Mouse (Mus musculus) heart, embryonic 14.5 days (tissue): Measurements from ENCODE around the gene Neurog3. TPM values are rescaled to one million over a fixed set of nuclear protein-coding genes. Genes with fewer than 3 reads are reported as not detected.

Source experiments
- ATAC-seq: fragments of 200-750 bp; cut with Nextera tagmentation; 2 replicates; pipeline ENCODE4 v1.8.0; 2017; ENCODE audit warnings: low read depth, moderate TSS enrichment; ENCODE audit not compliant: insufficient number of reproducible peaks, insufficient read depth, low FRiP score
- H3K27ac ChIP-seq, 2 experiments: fragments of 200-500 bp in 1 of 2; fragments of 300-500 bp in 1 of 2; sonication (generic) in 1 of 2; replicated peaks in 1 of 2; 2 replicates each; pipeline ENCODE4 v1.5.1; 2012 to 2014; ENCODE audit warnings: low read depth in 2 of 2, low read length in 2 of 2, control low read depth in 1 of 2, mild to moderate bottlenecking in 1 of 2, mixed read lengths in 1 of 2; ENCODE audit not compliant: control insufficient read depth in 1 of 2, insufficient read depth in 1 of 2
- H3K27me3 ChIP-seq: fragments of 300-500 bp; sonication (generic); 2 replicates; pipeline ENCODE4 v1.6.1; 2014; ENCODE audit warnings: mild to moderate bottlenecking, low read length, control low read depth; ENCODE audit not compliant: control insufficient read depth, insufficient read depth
- H3K36me3 ChIP-seq: fragments of 300-500 bp; sonication (generic); 2 replicates; pipeline ENCODE4 v1.6.1; 2014; ENCODE audit warnings: mild to moderate bottlenecking, control low read depth, low read length, mixed read lengths; ENCODE audit not compliant: control insufficient read depth, insufficient read depth
- H3K4me1 ChIP-seq, 2 experiments: fragments of 200-500 bp in 1 of 2; fragments of 300-500 bp in 1 of 2; sonication (generic) in 1 of 2; 2 replicates each; pipeline ENCODE4 v1.6.1; 2012 to 2014; ENCODE audit warnings: low read length in 2 of 2, control low read depth in 1 of 2, mixed read lengths in 1 of 2; ENCODE audit not compliant: control insufficient read depth in 2 of 2, insufficient read depth in 2 of 2
- H3K4me2 ChIP-seq: fragments of 300-500 bp; sonication (generic); 2 replicates; pipeline ENCODE4 v1.6.1; 2014; ENCODE audit warnings: mild to moderate bottlenecking, low read length
- H3K4me3 ChIP-seq, 2 experiments: fragments of 200-500 bp in 1 of 2; fragments of 300-500 bp in 1 of 2; sonication (generic) in 1 of 2; 2 replicates each; pipeline ENCODE4 v1.5.1; 2012 to 2014; ENCODE audit warnings: low read length in 2 of 2, mild to moderate bottlenecking in 2 of 2, control low read depth in 1 of 2, low read depth in 1 of 2, moderate library complexity in 1 of 2; ENCODE audit not compliant: control insufficient read depth in 1 of 2, insufficient read depth in 1 of 2
- H3K9ac ChIP-seq: fragments of 300-500 bp; sonication (generic); 2 replicates; pipeline ENCODE4 v1.6.1; 2014; ENCODE audit warnings: mild to moderate bottlenecking, low read length
- H3K9me3 ChIP-seq: fragments of 300-500 bp; sonication (generic); 2 replicates; pipeline ENCODE4 v1.6.1; 2016; ENCODE audit warnings: low read length, control low read depth; ENCODE audit not compliant: control insufficient read depth
- WGBS: fragments of 180-500 bp; shearing (Covaris S2); extraction: QIAGEN DNeasy Blood & Tissue Kit; methylation state at CpG from one replicate; pipeline ENCODE4 v1.1.7; 2014; 5-methylcytosine and 5-hydroxymethylcytosine counted together
- polyA plus RNA-seq: library from polyadenylated mRNA; unstranded; fragments of >200 nt; fragmentation: Nextera tagmentation; extraction: Ambion mirVana; gene quantifications from 2 replicates; pipeline ENCODE4 v1.2.1, GENCODE M21; 2014

The Neurog3 gene
- polyA plus RNA-seq, 1 experiment from 2014 or later = not detected

GRCm38 (mm10) chr10:62099749-62100403 lies 33.0 kb upstream of the Neurog3 start:
- Histone ChIP-seq H3K4me3 (no peak overlapping the region), H3K27ac (no peak overlapping the region), H3K4me2 (no peak overlapping the region), H3K9ac (no peak overlapping the region), H3K9me3 (no peaks in the 10 kb centered on the region), H3K36me3 (no peaks in the 10 kb centered on the region), H3K4me1 (0 out of 4 replicates have a peak, but pooled peaks cover 0 to 2% of the 10 kb centered on the region in 2 experiments), H3K27me3 (peaks cover 34% of the 10 kb centered on the region)
- ATAC-seq = no peak
- WGBS = 55% methylated on average over 10 of the region's 10 CpGs

GRCm38 (mm10) chr10:62101504-62102439 lies 31.1 kb upstream of the Neurog3 start:
- H3K9ac ChIP-seq = no peak overlapping the region
- H3K4me3 ChIP-seq = no peak overlapping the region
- H3K4me2 ChIP-seq = no peak overlapping the region
- no peaks in the 10 kb centered on the region for H3K36me3 ChIP-seq
- H3K9me3 ChIP-seq = no peaks in the 10 kb centered on the region
- no peak overlapping the region for H3K27ac ChIP-seq
- 0 out of 4 replicates have a peak, but pooled peaks cover 0 to 2% of the 10 kb centered on the region in 2 experiments for H3K4me1 ChIP-seq
- no peak for ATAC-seq
- peaks cover 43% of the 10 kb centered on the region for H3K27me3 ChIP-seq
- WGBS = 5% methylated on average over 6 of the region's 7 CpGs

DNA sequence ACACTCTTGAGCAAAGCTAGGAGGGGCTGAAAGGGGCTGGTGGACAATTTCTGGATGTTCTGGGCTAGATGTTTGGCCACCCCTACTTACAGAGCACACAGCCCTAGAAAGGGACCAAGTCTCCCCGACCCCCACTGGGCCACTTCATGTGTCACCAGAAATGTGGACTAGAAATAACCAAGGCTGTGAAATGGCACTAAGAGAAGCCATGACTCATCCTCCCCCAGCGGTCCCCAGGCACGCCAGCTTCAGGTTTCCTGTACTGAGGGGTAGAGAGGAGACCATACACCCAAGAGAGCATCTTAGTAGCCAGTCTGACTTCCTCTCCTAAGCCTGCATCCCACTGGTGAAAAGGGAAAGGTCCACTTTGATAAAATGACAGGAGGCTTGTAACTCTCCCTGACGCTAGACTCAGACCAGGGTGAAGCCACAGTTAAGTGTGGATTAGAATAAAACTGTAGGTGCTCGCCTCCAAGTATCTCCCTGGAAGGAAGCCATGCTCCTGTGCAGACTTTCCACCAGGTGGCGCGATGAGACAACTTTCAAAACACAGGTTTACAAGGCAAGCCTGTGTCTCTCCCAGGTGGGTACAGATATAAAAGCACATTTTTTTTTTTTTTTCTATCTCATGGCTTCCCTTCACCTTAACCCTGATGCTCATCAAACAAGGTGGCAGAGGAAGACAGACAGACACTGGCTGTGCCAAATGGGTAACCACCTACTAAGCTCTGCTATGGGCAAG lies 27.9 kb upstream of the Neurog3 start:
- Histone ChIP-seq H3K27ac (no peak overlapping the region), H3K9ac (no peak overlapping the region), H3K27me3 (peaks cover 67% of the 10 kb centered on the region), H3K9me3 (no peaks in the 10 kb centered on the region), H3K36me3 (no peaks in the 10 kb centered on the region), H3K4me1 (0 out of 4 replicates have a peak, but pooled peaks cover 0 to 2% of the 10 kb centered on the region in 2 experiments), H3K4me3 (no peak overlapping the region), H3K4me2 (no peak overlapping the region)
- no peak for ATAC-seq
- 18% methylated on average over 7 of the region's 7 CpGs for WGBS

DNA sequence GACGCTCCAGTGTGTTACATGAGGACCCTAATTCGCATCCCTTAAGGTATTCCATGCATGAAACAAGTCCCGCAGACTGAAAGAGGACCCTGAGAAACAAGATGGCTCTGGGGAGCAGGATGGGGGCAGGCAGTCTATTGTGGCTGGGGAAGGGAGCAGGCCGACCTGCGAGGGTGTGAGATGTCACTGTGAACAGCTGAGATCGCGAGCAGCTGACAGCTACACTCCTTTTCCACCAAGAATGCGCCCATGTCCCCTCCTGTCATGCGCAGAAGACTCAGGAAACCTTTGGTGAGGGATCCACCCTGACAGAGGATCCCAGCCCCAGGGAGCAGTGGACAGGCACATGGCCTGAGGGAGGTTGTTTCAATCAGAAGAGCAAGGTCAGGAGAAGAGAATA lies 25.8 kb upstream of the Neurog3 start:
- ATAC-seq = no peak

DNA sequence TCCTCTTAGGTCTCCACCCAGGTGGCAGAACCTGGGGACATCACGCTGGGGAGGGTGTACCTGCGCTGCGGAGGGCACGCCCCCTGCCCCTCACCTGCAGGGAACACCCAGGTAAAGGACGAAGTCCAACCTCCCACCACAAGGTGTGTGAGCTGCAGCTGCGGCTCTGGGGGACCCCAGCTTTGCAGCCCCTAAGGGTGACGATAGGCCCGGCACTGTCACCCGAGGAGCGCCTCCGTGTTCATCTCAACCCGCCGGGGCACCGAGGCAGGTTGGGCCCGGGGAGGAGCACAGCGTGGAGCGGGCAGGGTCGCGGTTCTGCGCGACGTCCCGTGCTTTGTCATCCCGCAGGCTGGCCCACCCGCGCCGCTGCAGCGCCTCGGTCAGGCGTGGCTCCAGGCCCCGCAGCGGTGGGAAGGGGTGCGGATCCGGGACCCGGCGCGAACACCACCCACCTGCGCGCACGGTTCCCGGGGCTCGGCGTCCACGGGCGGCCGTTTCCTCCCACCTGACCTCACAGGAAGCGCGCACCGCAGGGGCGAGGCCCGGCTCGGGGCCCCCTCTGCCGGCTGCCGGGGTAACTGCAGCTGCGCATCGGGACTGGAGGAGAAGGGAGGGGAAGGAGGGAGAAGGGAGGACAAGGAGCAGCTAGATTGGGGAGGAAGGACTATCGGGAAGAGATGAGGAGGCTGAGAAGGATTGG lies 22.2 kb upstream of the Neurog3 start:
- under 1% methylated on average over 57 of the region's 57 CpGs for WGBS
- Histone ChIP-seq H3K4me3 (peak overlapping the region; percentile 54 to 62), H3K27ac (no peak overlapping the region), H3K4me1 (no peaks in the 10 kb centered on the region; a peak in 1 of 4 replicates), H3K9ac (peak overlapping the region; percentile 69), H3K36me3 (no peaks in the 10 kb centered on the region), H3K9me3 (no peaks in the 10 kb centered on the region), H3K4me2 (peak overlapping the region; percentile 87), H3K27me3 (peaks cover 52% of the 10 kb centered on the region)
- peak; percentile 58; the same call in 1 of the 2 replicates for ATAC-seq

More for the DNA sequence above, 25.8 kb upstream of the Neurog3 start:
- Histone ChIP-seq H3K9me3 (no peaks in the 10 kb centered on the region), H3K36me3 (no peaks in the 10 kb centered on the region), H3K4me3 (no peak overlapping the region), H3K27ac (no peak overlapping the region), H3K4me2 (no peak overlapping the region), H3K27me3 (peaks cover 71% of the 10 kb centered on the region), H3K4me1 (no peaks in the 10 kb centered on the region; a peak in 1 of 4 replicates), H3K9ac (no peak overlapping the region)
- 64% methylated on average over 9 of the region's 9 CpGs for WGBS

- Histone ChIP-seq H3K4me1 (no peaks in the 10 kb centered on the region; a peak in 1 of 4 replicates), H3K9me3 (no peaks in the 10 kb centered on the region), H3K4me2 (peak overlapping the region; percentile 87), H3K4me3 (peak overlapping the region; percentile 54 to 62; a peak in 2 of 4 replicates), H3K36me3 (no peaks in the 10 kb centered on the region), H3K27me3 (peaks cover 51% of the 10 kb centered on the region), H3K9ac (peak overlapping the region; percentile 69; the same call in 1 of the 2 replicates), H3K27ac (no peak overlapping the region)
- no peak for ATAC-seq
- WGBS = 45% methylated on average over 6 of the region's 6 CpGs
Observed at GRCm38 (mm10) chr10:62111207-62111576, 21.7 kb upstream of the Neurog3 start.
